Mouse (Mus musculus) thymus, postnatal 14 days (tissue): ENCODE measurements at regions not wholly inside any gene's neighbourhood (a gene's known extent, or its start where the extent isn't known, plus 50 kb on each side); places are given as distances from the start of the nearest gene placed in this dataset.

Experiments used
- DNase-seq: peaks from one replicate; pipeline ENCODE4 v3.0.0; 2021

- no peak for DNase-seq
These were observed 60.6 kb upstream of the Six2 start for GRCm38 (mm10) chr17:85748649-85749081.

GRCm38 (mm10) chr17:85747976-85748648 lies 60.0 kb upstream of the Six2 start:
- no peak for DNase-seq
